ENCODE assay signal across 27 mouse cellular contexts in genomic region chr7:114768516-114768915, GRCm38 (mm10). TPM values are rescaled to one million over a fixed set of nuclear protein-coding genes. Genes with fewer than 3 reads are reported as not detected.
DNase-seq lines count a peak whose midpoint lies in the region; ATAC-seq and TF ChIP-seq lines count a peak whose summit lies in the region.
"Had no signal": no experiment of that assay in that cellular context is flagged by ENCODE, and none has a peak within 500 bp of the region (broad histone marks: within the 10 kb centered on the region; RNA-seq: fewer than 3 reads in every experiment).

No protein-coding gene starts in this region.

- peak overlapping the region; percentile 19; the same call in 1 of the 2 replicates for H3K4me2 ChIP-seq in liver, embryonic 13.5 days
- H3K4me2 ChIP-seq in liver, embryonic 11.5 days = no peak overlapping the region
- H3K4me2 ChIP-seq in liver, postnatal 0 days (ENCODE audit: low read depth, low read length) = peak overlapping the region; percentile 53
- H3K4me2 ChIP-seq: embryonic facial prominence, embryonic 12.5 days; embryonic facial prominence, embryonic 15.5 days; forebrain, embryonic 13.5 days; heart, embryonic 11.5 days; hindbrain, embryonic 13.5 days had no signal

- H3K4me1 ChIP-seq in erythroblast, embryonic 14.5 days (ENCODE audit: control insufficient read depth) = no peaks in the 10 kb centered on the region
- H3K4me1 ChIP-seq in liver, embryonic 13.5 days (replicated peaks) = no peaks in the 10 kb centered on the region
- H3K4me1 ChIP-seq in liver, embryonic 11.5 days (replicated peaks; ENCODE audit: control insufficient read depth, insufficient read depth, low read length) = no peaks in the 10 kb centered on the region
- peaks cover 11% of the 10 kb centered on the region for H3K4me1 ChIP-seq in liver, postnatal 0 days (ENCODE audit: insufficient read depth)
- H3K4me1 ChIP-seq: embryonic facial prominence, embryonic 12.5 days; embryonic facial prominence, embryonic 15.5 days; forebrain, embryonic 10.5 days; forebrain, embryonic 13.5 days; hindbrain, embryonic 10.5 days; hindbrain, embryonic 13.5 days had no signal

- peak overlapping the region; percentile 40 for H3K4me3 ChIP-seq in erythroblast, embryonic 14.5 days (replicated peaks)
- H3K4me3 ChIP-seq in liver, embryonic 13.5 days (replicated peaks) = peak overlapping the region; percentile 10; the same call in 1 of the 2 replicates
- H3K4me3 ChIP-seq in liver, embryonic 11.5 days (ENCODE audit: low read depth, low read length) = no peak overlapping the region
- peak overlapping the region; percentile 30; the same call in 1 of the 2 replicates for H3K4me3 ChIP-seq in liver, postnatal 0 days (ENCODE audit: low read depth, low read length)
- H3K4me3 ChIP-seq: embryonic facial prominence, embryonic 12.5 days; embryonic facial prominence, embryonic 15.5 days; forebrain, embryonic 10.5 days; forebrain, embryonic 13.5 days; hindbrain, embryonic 10.5 days; hindbrain, embryonic 13.5 days had no signal

- WGBS in liver, embryonic 13.5 days (ENCODE audit: insufficient replicate concordance) = 63% methylated on average over 5 of the region's 5 CpGs
- WGBS in liver, embryonic 11.5 days = 79% methylated on average over 5 of the region's 5 CpGs
- WGBS in liver, postnatal 0 days (ENCODE audit: insufficient replicate concordance) = 45% methylated on average over 5 of the region's 5 CpGs

- no peaks in the 10 kb centered on the region for H3K9me3 ChIP-seq in erythroblast, embryonic 14.5 days (ENCODE audit: control insufficient read depth, low read length)
- no peaks in the 10 kb centered on the region for H3K9me3 ChIP-seq in liver, embryonic 13.5 days (replicated peaks)
- no peaks in the 10 kb centered on the region for H3K9me3 ChIP-seq in liver, embryonic 11.5 days (ENCODE audit: control insufficient read depth, low read length)
- no peaks in the 10 kb centered on the region for H3K9me3 ChIP-seq in liver, postnatal 0 days (ENCODE audit: low read length)
- H3K9me3 ChIP-seq: embryonic facial prominence, embryonic 12.5 days; embryonic facial prominence, embryonic 15.5 days; forebrain, embryonic 10.5 days; forebrain, embryonic 13.5 days; hindbrain, embryonic 10.5 days; hindbrain, embryonic 13.5 days had no signal

- H3K27ac ChIP-seq in liver, embryonic 13.5 days = peak overlapping the region; percentile 58; the same call in 1 of the 2 replicates
- H3K27ac ChIP-seq in liver, embryonic 11.5 days (ENCODE audit: low read depth, low read length) = no peak overlapping the region
- peak overlapping the region; percentile 95 for H3K27ac ChIP-seq in liver, postnatal 0 days (ENCODE audit: low read depth)
- H3K27ac ChIP-seq: embryonic facial prominence, embryonic 12.5 days; embryonic facial prominence, embryonic 15.5 days; forebrain, embryonic 10.5 days; forebrain, embryonic 13.5 days; hindbrain, embryonic 10.5 days; hindbrain, embryonic 13.5 days had no signal

- H3K9ac ChIP-seq in liver, embryonic 13.5 days = no peak overlapping the region
- H3K9ac ChIP-seq in liver, embryonic 11.5 days (ENCODE audit: low read depth, low read length) = no peak overlapping the region
- H3K9ac ChIP-seq in liver, postnatal 0 days (replicated peaks) = peak overlapping the region; percentile 48
- H3K9ac ChIP-seq: embryonic facial prominence, embryonic 12.5 days; embryonic facial prominence, embryonic 15.5 days; forebrain, embryonic 13.5 days; hindbrain, embryonic 13.5 days had no signal

- H3K36me3 ChIP-seq in erythroblast, embryonic 14.5 days (ENCODE audit: control insufficient read depth) = no peaks in the 10 kb centered on the region
- no peaks in the 10 kb centered on the region for H3K36me3 ChIP-seq in liver, embryonic 13.5 days
- no peaks in the 10 kb centered on the region for H3K36me3 ChIP-seq in liver, embryonic 11.5 days (ENCODE audit: control insufficient read depth, insufficient read depth, low read length)
- no peaks in the 10 kb centered on the region for H3K36me3 ChIP-seq in liver, postnatal 0 days (replicated peaks; ENCODE audit: insufficient read depth, low read length)
- H3K36me3 ChIP-seq: embryonic facial prominence, embryonic 12.5 days; embryonic facial prominence, embryonic 15.5 days; forebrain, embryonic 10.5 days; hindbrain, embryonic 10.5 days; hindbrain, embryonic 13.5 days had no signal

- no peak for ATAC-seq in erythroblast, adult 5-6 weeks (replicated peaks; ENCODE audit: low FRiP score, poor library complexity, severe bottlenecking)
- ATAC-seq in liver, embryonic 13.5 days (ENCODE audit: low read depth) = no peak
- ATAC-seq in liver, embryonic 11.5 days (replicated peaks; ENCODE audit: low FRiP score) = no peak
- ATAC-seq in liver, postnatal 0 days = peak; percentile 59
- ATAC-seq: activated CD4-positive, CD25-positive, alpha-beta regulatory T cell, adult 4 months; forebrain, embryonic 13.5 days; forebrain, embryonic 16.5 days; hindbrain, embryonic 16.5 days had no signal

- H3K27me3 ChIP-seq in erythroblast, embryonic 14.5 days (ENCODE audit: control insufficient read depth) = no peaks in the 10 kb centered on the region
- no peaks in the 10 kb centered on the region for H3K27me3 ChIP-seq in liver, embryonic 13.5 days
- H3K27me3 ChIP-seq in liver, embryonic 11.5 days (replicated peaks; ENCODE audit: control insufficient read depth, insufficient read depth, low read length) = no peaks in the 10 kb centered on the region
- no peaks in the 10 kb centered on the region for H3K27me3 ChIP-seq in liver, postnatal 0 days (ENCODE audit: insufficient read depth, low read length)
- H3K27me3 ChIP-seq: embryonic facial prominence, embryonic 12.5 days; embryonic facial prominence, embryonic 15.5 days; forebrain, embryonic 13.5 days; hindbrain, embryonic 13.5 days had no signal

- no peak for DNase-seq in liver, embryonic 13.5 days
- no peak for DNase-seq in liver, embryonic 11.5 days (ENCODE audit: low spot score)
- DNase-seq in liver, postnatal 0 days = no peak
- no peak for DNase-seq in adrenal gland, postnatal 4 days (ENCODE audit: low spot score in 2 of 2)
- DNase-seq: adrenal gland, adult 8-10 months; adrenal gland, postnatal 25 days; cerebellum, adult 18-20 months; cerebellum, adult 9-10 months; cerebellum, postnatal 14 days; gastrocnemius, postnatal 10 days; gastrocnemius, postnatal 36 days; heart, postnatal 36 days had no signal

- no peak for TF ChIP-seq CTCF in liver, postnatal 0 days (IDR thresholded peaks at IDR 0.05; ENCODE audit: low read depth)

- TF ChIP-seq EP300 in liver, postnatal 0 days (IDR thresholded peaks at IDR 0.05; ENCODE audit: low read depth) = peak; percentile 49; the same call in 1 of the 2 replicates

RNA-seq across cellular contexts. Expression of gene Insc, which starts 25.0 kb away (rescaled TPM):
- 0.02 and 0.05 TPM in 2 replicates for polyA plus RNA-seq in erythroblast, embryonic 14.5 days (2012)
- total RNA-seq in erythroblast, adult 5-6 weeks (2015; ENCODE audit: low replicate concordance) = not detected in 2 replicates
- total RNA-seq in erythroblast, adult 5-6 weeks (2017; ENCODE audit: low replicate concordance) = not detected in 2 replicates
- 9.8 and 10.8 TPM in 2 replicates for polyA plus RNA-seq in liver, embryonic 13.5 days (2015; fragmentation: Nextera tagmentation; extraction: Ambion mirVana)
- polyA plus RNA-seq in liver, embryonic 11.5 days (2014; fragmentation: Nextera tagmentation; extraction: Ambion mirVana) = 1.6 and 2.3 TPM in 2 replicates
- 13.7 and 16.2 TPM in 2 replicates for polyA plus RNA-seq in liver, postnatal 0 days (2015; fragmentation: Nextera tagmentation; extraction: Ambion mirVana)
- total RNA-seq in adrenal gland, postnatal 4 days (2021) = 1 to 10 TPM; 2.8 to 7.3 TPM
- total RNA-seq: granulocyte monocyte progenitor cell, adult 5-6 weeks had no signal

RNA-seq across cellular contexts. Expression of gene Calcb, which starts 50.1 kb away (rescaled TPM):
- polyA plus RNA-seq in erythroblast, embryonic 14.5 days (2012) = not detected in 2 replicates
- total RNA-seq in erythroblast, adult 5-6 weeks (2015; ENCODE audit: low replicate concordance) = not detected in 2 replicates
- total RNA-seq in erythroblast, adult 5-6 weeks (2017; ENCODE audit: low replicate concordance) = not detected in 2 replicates
- polyA plus RNA-seq in liver, embryonic 13.5 days (2015; fragmentation: Nextera tagmentation; extraction: Ambion mirVana) = not detected in 2 replicates
- polyA plus RNA-seq in liver, embryonic 11.5 days (2014; fragmentation: Nextera tagmentation; extraction: Ambion mirVana) = not detected in 2 replicates
- polyA plus RNA-seq in liver, postnatal 0 days (2015; fragmentation: Nextera tagmentation; extraction: Ambion mirVana) = not detected in 2 replicates
- not detected for total RNA-seq in adrenal gland, postnatal 4 days (2021)
- total RNA-seq: adrenal gland, postnatal 25 days; gastrocnemius, adult 18-20 months; gastrocnemius, postnatal 10 days; gastrocnemius, postnatal 36 days; granulocyte monocyte progenitor cell, adult 5-6 weeks had no signal
- polyA plus RNA-seq: activated CD4-positive, CD25-positive, alpha-beta regulatory T cell, adult 4 months; forebrain, embryonic 10.5 days; forebrain, embryonic 13.5 days; forebrain, embryonic 16.5 days; heart, embryonic 14.5 days; hindbrain, embryonic 10.5 days had no signal
